Mouse (Mus musculus): ENCODE data around the gene Hils1. TPM values are rescaled to one million over a fixed set of nuclear protein-coding genes. Genes with fewer than 3 reads are reported as not detected.

Hils1 gene
- polyA plus RNA-seq, 1 experiment from 2014 or later: 0.24 TPM

- Histone ChIP-seq H3K36me3 (ENCODE audit: control insufficient read depth, insufficient read depth, low read length) (0 out of 2 replicates have a peak, but pooled peaks cover 5% of the 10 kb centered on the region), H3K9ac (ENCODE audit: low read depth, low read length) (peak overlapping the region; percentile 39; the same call in 1 of the 2 replicates), H3K4me3 (ENCODE audit: low read depth, low read length) (no peak overlapping the region), H3K27ac (ENCODE audit: low read depth, low read length) (no peak overlapping the region), H3K9me3 (replicated peaks; ENCODE audit: control insufficient read depth, low read length) (no peaks in the 10 kb centered on the region), H3K4me1 (ENCODE audit: control insufficient read depth, insufficient read depth, low read length) (peaks cover 29% of the 10 kb centered on the region), H3K4me2 (peak overlapping the region; percentile 31), H3K27me3 (ENCODE audit: control insufficient read depth, insufficient read depth, low read length) (peaks cover 20% of the 10 kb centered on the region)
- ATAC-seq (replicated peaks; ENCODE audit: insufficient number of reproducible peaks, low FRiP score, low TSS enrichment): no peak
- 53% methylated on average over 3 of the region's 3 CpGs for WGBS (ENCODE audit: insufficient replicate concordance)
Observed at GRCm38 (mm10) chr11:95015484-95015883, 48.1 kb downstream of the Hils1 start.

Other genes with a start within 250 kb of the Hils1 start
- gene Cdc34b, start 225.8 kb upstream of the Hils1 start, polyA plus RNA-seq (2014; fragmentation: Nextera tagmentation; extraction: Ambion mirVana): 0.13 TPM in 1 of 2 replicates, not detected in the other
- gene Tmem92, start 184.9 kb upstream of the Hils1 start, polyA plus RNA-seq (2014; fragmentation: Nextera tagmentation; extraction: Ambion mirVana): not detected in 2 replicates
- 129 and 157 TPM in 2 replicates for gene Col1a1, start 31.4 kb upstream of the Hils1 start, polyA plus RNA-seq (2014; fragmentation: Nextera tagmentation; extraction: Ambion mirVana)
- 24.7 and 25.3 TPM in 2 replicates for gene Sgca, start 8.7 kb downstream of the Hils1 start, polyA plus RNA-seq (2014; fragmentation: Nextera tagmentation; extraction: Ambion mirVana)
- 11.4 and 16.3 TPM in 2 replicates for gene Ppp1r9b, start 23.4 kb downstream of the Hils1 start, polyA plus RNA-seq (2014; fragmentation: Nextera tagmentation; extraction: Ambion mirVana)
- 16.0 and 16.3 TPM in 2 replicates for gene Samd14, start 42.3 kb downstream of the Hils1 start, polyA plus RNA-seq (2014; fragmentation: Nextera tagmentation; extraction: Ambion mirVana)
- gene Pdk2, start 73.8 kb downstream of the Hils1 start, polyA plus RNA-seq (2014; fragmentation: Nextera tagmentation; extraction: Ambion mirVana): 45.6 and 53.0 TPM in 2 replicates
- gene Itga3, start 109.2 kb downstream of the Hils1 start, polyA plus RNA-seq (2014; fragmentation: Nextera tagmentation; extraction: Ambion mirVana): 8.5 and 9.7 TPM in 2 replicates
- 0.30 and 0.40 TPM in 2 replicates for gene Dlx3, start 152.5 kb downstream of the Hils1 start, polyA plus RNA-seq (2014; fragmentation: Nextera tagmentation; extraction: Ambion mirVana)
- not detected in 2 replicates for gene Dlx4, start 178.7 kb downstream of the Hils1 start, polyA plus RNA-seq (2014; fragmentation: Nextera tagmentation; extraction: Ambion mirVana)

Measured in heart, embryonic 11.5 days (tissue).